Mouse (Mus musculus): ENCODE data around the gene Ucn2. TPM values are rescaled to one million over a fixed set of nuclear protein-coding genes. Genes with fewer than 3 reads are reported as not detected.

The Ucn2 gene
- polyA plus RNA-seq, 1 experiment from 2014 or later, result not detected

DNA sequence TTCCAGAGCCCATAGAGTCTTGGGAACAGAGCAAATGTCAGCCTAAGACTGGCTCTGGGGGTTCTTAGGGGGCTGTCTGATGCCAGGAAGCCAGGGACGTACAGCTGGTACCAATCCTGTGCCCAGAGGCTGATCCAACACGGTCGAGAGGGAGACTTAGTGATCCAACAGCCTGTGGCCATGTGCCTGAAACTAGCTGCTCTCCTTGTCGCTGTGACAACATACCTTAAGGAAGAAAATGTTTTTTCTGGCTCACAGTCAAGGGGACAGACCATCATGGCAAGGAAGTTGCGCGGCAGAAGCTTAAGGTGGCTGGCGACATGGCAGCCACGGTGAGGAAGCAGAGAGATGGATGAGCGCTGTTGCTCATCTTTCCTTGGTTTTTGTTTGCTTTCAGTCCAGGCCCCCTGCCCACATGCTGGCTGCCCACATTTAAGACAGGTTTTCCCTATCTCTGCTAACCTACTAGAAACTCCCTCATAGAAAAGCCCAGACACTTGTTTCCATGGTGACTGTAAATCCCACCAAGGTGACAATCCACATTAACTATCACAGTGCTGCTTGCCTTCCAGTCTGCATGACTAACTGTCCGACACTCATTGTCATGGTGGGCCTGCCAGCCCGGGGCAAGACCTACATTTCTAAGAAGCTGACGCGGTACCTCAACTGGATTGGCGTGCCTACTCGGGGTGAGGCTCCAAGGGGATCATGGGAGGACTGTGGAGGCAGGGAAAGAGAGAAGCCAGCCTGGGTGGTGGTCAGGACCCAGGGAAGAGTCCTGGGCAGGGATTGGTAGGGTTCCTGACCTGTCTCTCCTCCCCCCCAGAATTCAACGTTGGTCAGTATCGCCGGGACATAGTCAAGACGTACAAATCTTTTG, 12.7 kb downstream of the Ucn2 start:
- no peaks in the 10 kb centered on the region; the same call in 1 of the 2 replicates for H3K4me1 ChIP-seq (ENCODE audit: insufficient read depth, low read depth, low read length)
- no peak overlapping the region for H3K4me3 ChIP-seq (ENCODE audit: low read depth, low read length)
- TF ChIP-seq EP300 (IDR thresholded peaks at IDR 0.05) (no peak), CTCF (IDR thresholded peaks at IDR 0.05) (no peak)
- H3K9me3 ChIP-seq (ENCODE audit: low read length), result no peaks in the 10 kb centered on the region
- no peak overlapping the region for H3K9ac ChIP-seq (replicated peaks; ENCODE audit: low read depth)
- H3K27ac ChIP-seq (ENCODE audit: low read length), result peak overlapping the region; percentile 20; the same call in 1 of the 2 replicates
- no peaks in the 10 kb centered on the region for H3K36me3 ChIP-seq (ENCODE audit: insufficient read depth, low read length)
- ATAC-seq, result no peak
- H3K4me2 ChIP-seq (replicated peaks; ENCODE audit: low read depth, low read length), result no peak overlapping the region
- 69% methylated on average over 19 of the region's 19 CpGs for WGBS
- no peaks in the 10 kb centered on the region for H3K27me3 ChIP-seq (replicated peaks; ENCODE audit: insufficient read depth, low read length)
- peak; percentile 50 for DNase-seq (ENCODE audit: low spot score)

DNA sequence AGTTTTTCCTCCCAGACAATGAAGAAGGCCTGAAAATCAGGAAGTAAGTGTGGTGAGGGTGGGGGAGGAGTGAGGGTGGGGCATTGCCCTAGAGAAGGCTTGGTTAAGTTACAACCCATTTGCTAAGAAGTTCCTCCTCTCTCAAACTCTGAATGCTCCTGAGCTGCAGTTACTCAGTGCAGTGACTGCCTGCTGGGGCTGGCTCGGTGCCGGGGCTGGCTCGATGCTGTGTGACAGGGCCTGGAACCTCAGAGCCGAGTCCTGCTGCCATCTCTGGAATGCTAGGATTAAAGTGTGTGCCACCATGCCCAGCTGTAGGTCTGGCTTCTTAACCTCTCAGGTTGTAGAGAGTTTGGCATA, 13.3 kb downstream of the Ucn2 start:
- 77% methylated on average over 4 of the region's 4 CpGs for WGBS
- no peak for ATAC-seq

DNA sequence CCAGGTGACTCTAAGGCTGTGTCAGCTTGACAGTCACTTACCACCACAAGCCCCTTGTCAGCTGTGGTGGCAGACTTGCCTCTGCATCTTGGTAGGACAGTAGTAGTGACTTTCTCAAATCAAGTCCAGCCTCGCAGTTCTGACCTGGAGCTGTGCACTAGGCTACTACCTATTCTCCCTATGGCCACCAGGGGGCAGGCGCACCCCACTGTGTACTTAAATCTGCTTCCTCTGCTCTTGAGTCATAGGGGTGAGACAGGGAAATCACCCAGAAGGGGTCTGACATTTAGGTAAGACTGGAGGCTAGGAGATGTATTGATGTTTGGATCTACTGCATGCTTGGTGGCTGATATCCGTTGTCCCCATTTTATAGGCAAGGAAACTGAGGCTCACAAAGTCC, 14.9 kb downstream of the Ucn2 start:
- no peaks in the 10 kb centered on the region for H3K27me3 ChIP-seq (replicated peaks; ENCODE audit: insufficient read depth, low read length)

More for the DNA sequence above, 13.3 kb downstream of the Ucn2 start:
- peak; percentile 35 for DNase-seq (ENCODE audit: low spot score)
- TF ChIP-seq EP300 (IDR thresholded peaks at IDR 0.05), result no peak
- TF ChIP-seq CTCF (IDR thresholded peaks at IDR 0.05), result no peak
- Histone ChIP-seq H3K4me1 (ENCODE audit: insufficient read depth, low read depth, low read length) (no peaks in the 10 kb centered on the region; the same call in 1 of the 2 replicates), H3K4me2 (replicated peaks; ENCODE audit: low read depth, low read length) (no peak overlapping the region), H3K27ac (ENCODE audit: low read length) (peak overlapping the region; percentile 20; the same call in 1 of the 2 replicates), H3K27me3 (replicated peaks; ENCODE audit: insufficient read depth, low read length) (no peaks in the 10 kb centered on the region), H3K4me3 (ENCODE audit: low read depth, low read length) (no peak overlapping the region), H3K9ac (replicated peaks; ENCODE audit: low read depth) (no peak overlapping the region), H3K36me3 (ENCODE audit: insufficient read depth, low read length) (no peaks in the 10 kb centered on the region), H3K9me3 (ENCODE audit: low read length) (no peaks in the 10 kb centered on the region)

DNA sequence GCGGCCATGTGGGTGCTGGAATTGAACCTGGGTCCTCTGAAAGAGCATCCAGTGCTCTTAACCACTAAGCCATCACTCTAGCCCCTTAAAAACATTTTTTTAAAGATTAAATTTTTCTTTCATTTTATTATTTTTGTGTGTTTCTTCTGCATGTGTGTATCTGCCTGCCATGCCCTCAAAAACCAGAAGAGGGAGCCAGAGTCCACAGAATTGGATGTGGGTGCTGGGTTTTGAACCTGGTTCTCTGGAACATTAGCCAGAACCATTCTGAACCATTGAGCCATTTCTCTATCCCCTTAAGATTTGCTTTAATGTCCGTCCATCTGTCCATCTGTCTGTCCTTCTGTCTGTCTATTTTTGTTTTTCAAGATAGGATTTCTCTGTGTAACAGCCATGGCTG, 17.4 kb downstream of the Ucn2 start:
- H3K9me3 ChIP-seq (ENCODE audit: low read length), result no peaks in the 10 kb centered on the region
- H3K4me1 ChIP-seq (ENCODE audit: insufficient read depth, low read depth, low read length), result no peaks in the 10 kb centered on the region
- ATAC-seq, result no peak
- H3K4me2 ChIP-seq (replicated peaks; ENCODE audit: low read depth, low read length), result no peak overlapping the region
- DNase-seq (ENCODE audit: low spot score), result no peak
- WGBS, result 55% methylated on average over 2 of the region's 2 CpGs
- H3K9ac ChIP-seq (replicated peaks; ENCODE audit: low read depth), result no peak overlapping the region
- peak; percentile 87 for TF ChIP-seq CTCF (IDR thresholded peaks at IDR 0.05)
- no peak for TF ChIP-seq EP300 (IDR thresholded peaks at IDR 0.05)
- 0 out of 2 replicates have a peak, but pooled peaks cover 6% of the 10 kb centered on the region for H3K36me3 ChIP-seq (ENCODE audit: insufficient read depth, low read length)
- H3K27me3 ChIP-seq (replicated peaks; ENCODE audit: insufficient read depth, low read length), result no peaks in the 10 kb centered on the region
- H3K4me3 ChIP-seq (ENCODE audit: low read depth, low read length), result no peak overlapping the region
- no peak overlapping the region for H3K27ac ChIP-seq (ENCODE audit: low read length)

More for the DNA sequence above, 14.9 kb downstream of the Ucn2 start:
- Histone ChIP-seq H3K4me2 (replicated peaks; ENCODE audit: low read depth, low read length) (no peak overlapping the region), H3K27ac (ENCODE audit: low read length) (no peak overlapping the region), H3K9me3 (ENCODE audit: low read length) (no peaks in the 10 kb centered on the region), H3K9ac (replicated peaks; ENCODE audit: low read depth) (no peak overlapping the region), H3K4me1 (ENCODE audit: insufficient read depth, low read depth, low read length) (no peaks in the 10 kb centered on the region), H3K4me3 (ENCODE audit: low read depth, low read length) (no peak overlapping the region), H3K36me3 (ENCODE audit: insufficient read depth, low read length) (no peaks in the 10 kb centered on the region)
- ATAC-seq (peak; percentile 71), DNase-seq (ENCODE audit: low spot score) (peak; percentile 89)
- TF ChIP-seq EP300 (IDR thresholded peaks at IDR 0.05), result no peak
- peak; percentile 100 for TF ChIP-seq CTCF (IDR thresholded peaks at IDR 0.05)
- WGBS, result 9% methylated on average over 3 of the region's 3 CpGs

DNA sequence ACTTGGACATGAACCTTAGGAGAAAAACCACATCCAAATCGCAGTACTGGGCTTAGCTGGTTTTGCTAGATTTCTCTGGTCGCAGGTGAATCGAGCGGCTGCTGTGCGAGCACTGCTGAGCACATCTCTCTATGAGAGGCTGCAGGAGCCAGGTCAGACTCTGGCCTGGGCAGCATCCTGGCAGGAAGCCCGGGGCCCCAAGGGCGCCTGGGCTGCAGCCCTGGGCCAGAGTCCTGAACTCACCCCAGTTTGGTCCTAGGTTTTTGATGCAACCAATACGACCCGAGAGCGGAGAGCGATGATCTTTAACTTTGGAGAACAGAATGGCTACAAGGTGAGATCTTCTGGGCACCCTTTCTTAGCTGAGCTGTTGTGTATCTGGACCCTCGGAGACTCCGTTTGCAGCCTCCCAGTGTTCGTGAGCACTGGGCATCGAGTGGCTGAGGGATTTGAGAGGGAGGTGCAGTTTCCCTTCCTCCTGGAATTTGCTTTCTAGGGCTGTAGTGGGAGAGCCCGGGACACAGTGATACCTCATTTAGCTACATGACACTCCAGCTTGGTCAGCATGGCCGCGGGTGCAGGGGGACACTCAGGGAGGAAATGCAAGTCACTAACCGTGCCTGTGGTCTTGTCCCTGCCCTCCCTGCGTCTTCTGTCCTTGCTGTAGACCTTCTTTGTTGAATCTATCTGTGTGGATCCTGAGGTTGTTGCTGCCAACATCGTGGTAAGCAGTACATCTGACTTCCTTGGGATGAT, 21.4 kb downstream of the Ucn2 start:
- Histone ChIP-seq H3K4me2 (replicated peaks; ENCODE audit: low read depth, low read length) (no peak overlapping the region), H3K27ac (ENCODE audit: low read length) (no peak overlapping the region), H3K9ac (replicated peaks; ENCODE audit: low read depth) (no peak overlapping the region), H3K36me3 (ENCODE audit: insufficient read depth, low read length) (0 out of 2 replicates have a peak, but pooled peaks cover 6% of the 10 kb centered on the region), H3K4me3 (ENCODE audit: low read depth, low read length) (no peak overlapping the region), H3K27me3 (replicated peaks; ENCODE audit: insufficient read depth, low read length) (no peaks in the 10 kb centered on the region), H3K4me1 (ENCODE audit: insufficient read depth, low read depth, low read length) (no peaks in the 10 kb centered on the region), H3K9me3 (ENCODE audit: low read length) (no peaks in the 10 kb centered on the region)
- no peak for ATAC-seq
- WGBS, result 76% methylated on average over 21 of the region's 21 CpGs
- no peak for DNase-seq (ENCODE audit: low spot score)
- TF ChIP-seq CTCF (IDR thresholded peaks at IDR 0.05) (no peak), EP300 (IDR thresholded peaks at IDR 0.05) (no peak)

DNA sequence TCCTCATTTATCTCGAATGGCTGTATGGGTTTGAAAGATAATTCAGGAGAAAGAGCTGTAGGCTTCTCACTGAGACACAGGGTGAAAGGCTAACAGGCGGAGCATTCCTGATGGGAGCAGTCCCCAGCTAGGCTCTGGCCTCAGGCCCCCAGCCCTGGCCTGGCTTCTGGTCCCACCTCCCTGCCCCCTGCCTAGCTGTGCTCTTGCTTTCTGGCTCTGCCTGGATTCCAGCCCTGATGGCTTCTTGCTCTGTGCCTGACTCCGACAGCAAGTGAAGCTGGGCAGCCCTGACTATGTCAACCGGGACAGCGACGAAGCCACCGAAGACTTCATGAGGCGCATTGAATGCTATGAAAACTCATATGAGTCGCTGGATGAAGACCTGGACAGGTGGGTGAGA, 22.3 kb downstream of the Ucn2 start:
- no peak overlapping the region for H3K4me2 ChIP-seq (replicated peaks; ENCODE audit: low read depth, low read length)
- no peak overlapping the region for H3K9ac ChIP-seq (replicated peaks; ENCODE audit: low read depth)
- H3K27ac ChIP-seq (ENCODE audit: low read length), result no peak overlapping the region
- H3K4me3 ChIP-seq (ENCODE audit: low read depth, low read length), result no peak overlapping the region
- 0 out of 2 replicates have a peak, but pooled peaks cover 6% of the 10 kb centered on the region for H3K36me3 ChIP-seq (ENCODE audit: insufficient read depth, low read length)
- WGBS, result 81% methylated on average over 9 of the region's 9 CpGs
- H3K27me3 ChIP-seq (replicated peaks; ENCODE audit: insufficient read depth, low read length), result no peaks in the 10 kb centered on the region
- ATAC-seq (no peak), DNase-seq (ENCODE audit: low spot score) (no peak)
- no peaks in the 10 kb centered on the region for H3K4me1 ChIP-seq (ENCODE audit: insufficient read depth, low read depth, low read length)
- TF ChIP-seq EP300 (IDR thresholded peaks at IDR 0.05) (no peak), CTCF (IDR thresholded peaks at IDR 0.05) (no peak)
- no peaks in the 10 kb centered on the region for H3K9me3 ChIP-seq (ENCODE audit: low read length)

Data from lung, postnatal 0 days (tissue).